19 mouse cellular contexts compared by ENCODE assay signal in the genomic region with DNA sequence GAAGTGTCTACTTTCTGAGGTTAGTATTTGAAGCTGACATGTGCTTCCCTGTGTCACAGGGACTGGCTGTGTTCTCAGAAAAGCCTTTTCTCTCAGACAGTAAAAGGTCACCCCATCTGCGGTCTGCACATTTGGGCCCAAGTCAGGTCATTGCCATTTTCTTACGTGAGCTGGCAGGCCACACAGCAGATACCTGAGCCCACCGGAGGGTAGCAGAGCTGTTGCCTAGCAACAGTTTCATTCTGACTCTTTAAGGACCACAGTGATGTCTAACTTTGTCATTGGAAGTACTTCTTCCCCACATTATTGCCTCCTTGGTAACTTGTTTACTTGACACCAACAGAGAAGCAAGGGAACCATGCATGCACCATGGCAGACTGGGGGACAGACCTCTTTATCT. TPM values are rescaled to one million over a fixed set of nuclear protein-coding genes. Genes with fewer than 3 reads are reported as not detected.
DNase-seq lines count a peak whose midpoint lies in the region; ATAC-seq lines count a peak whose summit lies in the region.
"Had no signal": no experiment of that assay in that cellular context is flagged by ENCODE, and none has a peak within 500 bp of the region (broad histone marks: within the 10 kb centered on the region; RNA-seq: fewer than 3 reads in every experiment).

No protein-coding gene starts in this region.

- H3K4me1 ChIP-seq in hindbrain, embryonic 13.5 days (replicated peaks) = peaks cover 40% of the 10 kb centered on the region
- peaks cover 12% of the 10 kb centered on the region; the same call in 1 of the 2 replicates for H3K4me1 ChIP-seq in hindbrain, embryonic 14.5 days (replicated peaks; ENCODE audit: control insufficient read depth, insufficient read depth, low read length)
- H3K4me1 ChIP-seq in midbrain, embryonic 13.5 days (replicated peaks) = peaks cover 43% of the 10 kb centered on the region
- H3K4me1 ChIP-seq in midbrain, embryonic 11.5 days (ENCODE audit: control insufficient read depth, insufficient read depth, low read length) = peaks cover 14% of the 10 kb centered on the region
- peaks cover 21% of the 10 kb centered on the region for H3K4me1 ChIP-seq in midbrain, embryonic 15.5 days

- H3K9ac ChIP-seq in hindbrain, embryonic 13.5 days = no peak overlapping the region
- H3K9ac ChIP-seq in hindbrain, embryonic 14.5 days = no peak overlapping the region
- H3K9ac ChIP-seq in midbrain, embryonic 13.5 days (replicated peaks) = no peak overlapping the region
- H3K9ac ChIP-seq in midbrain, embryonic 11.5 days (ENCODE audit: low read length) = no peak overlapping the region
- H3K9ac ChIP-seq in midbrain, embryonic 15.5 days = no peak overlapping the region

- no peaks in the 10 kb centered on the region for H3K36me3 ChIP-seq in hindbrain, embryonic 13.5 days
- H3K36me3 ChIP-seq in hindbrain, embryonic 14.5 days (replicated peaks; ENCODE audit: control insufficient read depth, insufficient read depth) = no peaks in the 10 kb centered on the region
- no peaks in the 10 kb centered on the region for H3K36me3 ChIP-seq in midbrain, embryonic 13.5 days
- H3K36me3 ChIP-seq in midbrain, embryonic 11.5 days (ENCODE audit: control insufficient read depth, insufficient read depth, low read length) = no peaks in the 10 kb centered on the region
- H3K36me3 ChIP-seq in midbrain, embryonic 15.5 days (replicated peaks) = no peaks in the 10 kb centered on the region
- H3K36me3 ChIP-seq: embryonic facial prominence, embryonic 10.5 days; heart, embryonic 10.5 days had no signal

- H3K4me3 ChIP-seq in hindbrain, embryonic 13.5 days = no peak overlapping the region
- no peak overlapping the region for H3K4me3 ChIP-seq in hindbrain, embryonic 14.5 days (replicated peaks; ENCODE audit: low read length)
- H3K4me3 ChIP-seq in midbrain, embryonic 13.5 days (replicated peaks) = no peak overlapping the region
- H3K4me3 ChIP-seq in midbrain, embryonic 11.5 days (ENCODE audit: low read depth, low read length) = no peak overlapping the region
- no peak overlapping the region for H3K4me3 ChIP-seq in midbrain, embryonic 15.5 days
- H3K4me3 ChIP-seq: embryonic facial prominence, embryonic 10.5 days; heart, embryonic 10.5 days had no signal

- no peaks in the 10 kb centered on the region for H3K27me3 ChIP-seq in hindbrain, embryonic 13.5 days
- H3K27me3 ChIP-seq in hindbrain, embryonic 14.5 days (ENCODE audit: control insufficient read depth, insufficient read depth, low read length) = no peaks in the 10 kb centered on the region
- H3K27me3 ChIP-seq in midbrain, embryonic 13.5 days = no peaks in the 10 kb centered on the region
- H3K27me3 ChIP-seq in midbrain, embryonic 11.5 days (ENCODE audit: control insufficient read depth, insufficient read depth, low read length) = no peaks in the 10 kb centered on the region
- H3K27me3 ChIP-seq in midbrain, embryonic 15.5 days (replicated peaks) = no peaks in the 10 kb centered on the region
- H3K27me3 ChIP-seq: CH12.LX, Patski had no signal

- no peak for ATAC-seq in hindbrain, embryonic 13.5 days (ENCODE audit: low FRiP score)
- no peak for ATAC-seq in hindbrain, embryonic 14.5 days (ENCODE audit: low FRiP score)
- no peak for ATAC-seq in midbrain, embryonic 13.5 days
- no peak for ATAC-seq in midbrain, embryonic 11.5 days (ENCODE audit: low FRiP score)
- peak; percentile 50; the same call in 1 of the 2 replicates for ATAC-seq in midbrain, embryonic 15.5 days (replicated peaks)
- ATAC-seq: activated CD4-positive, CD25-positive, alpha-beta regulatory T cell, adult 4 months; forebrain, embryonic 14.5 days; Patski had no signal

- no peak for DNase-seq in hindbrain, embryonic 14.5 days (ENCODE audit: low spot score)
- no peak for DNase-seq in midbrain, embryonic 11.5 days (ENCODE audit: low spot score, missing footprints)
- DNase-seq in liver = no peak
- no peak for DNase-seq in adrenal gland, postnatal 4 days (ENCODE audit: low spot score in 2 of 2)
- DNase-seq: adrenal gland, postnatal 14 days; cerebellum, adult 2 months; cerebellum, postnatal 10 days; heart, adult 18-20 months; heart, postnatal 10 days; heart, postnatal 4 days had no signal

- no peaks in the 10 kb centered on the region for H3K9me3 ChIP-seq in hindbrain, embryonic 13.5 days
- H3K9me3 ChIP-seq in hindbrain, embryonic 14.5 days (ENCODE audit: control insufficient read depth, low read length) = no peaks in the 10 kb centered on the region
- no peaks in the 10 kb centered on the region for H3K9me3 ChIP-seq in midbrain, embryonic 13.5 days
- no peaks in the 10 kb centered on the region for H3K9me3 ChIP-seq in midbrain, embryonic 11.5 days (ENCODE audit: control insufficient read depth, low read length)
- H3K9me3 ChIP-seq in midbrain, embryonic 15.5 days = no peaks in the 10 kb centered on the region
- H3K9me3 ChIP-seq: heart, embryonic 10.5 days had no signal

- 0 out of 2 replicates have a peak overlapping the region, but pooled peaks have one; percentile 2 for H3K27ac ChIP-seq in hindbrain, embryonic 13.5 days
- H3K27ac ChIP-seq in hindbrain, embryonic 14.5 days = no peak overlapping the region
- H3K27ac ChIP-seq in midbrain, embryonic 13.5 days = peak overlapping the region; percentile 26; the same call in 1 of the 2 replicates
- no peak overlapping the region for H3K27ac ChIP-seq in midbrain, embryonic 11.5 days (ENCODE audit: low read depth, low read length)
- H3K27ac ChIP-seq in midbrain, embryonic 15.5 days = peak overlapping the region; percentile 62
- H3K27ac ChIP-seq: embryonic facial prominence, embryonic 10.5 days; heart, embryonic 10.5 days had no signal

- H3K4me2 ChIP-seq in hindbrain, embryonic 13.5 days = no peak overlapping the region
- no peak overlapping the region for H3K4me2 ChIP-seq in hindbrain, embryonic 14.5 days (replicated peaks)
- no peak overlapping the region for H3K4me2 ChIP-seq in midbrain, embryonic 13.5 days (replicated peaks)
- H3K4me2 ChIP-seq in midbrain, embryonic 11.5 days = no peak overlapping the region
- H3K4me2 ChIP-seq in midbrain, embryonic 15.5 days = no peak overlapping the region

- WGBS in hindbrain, embryonic 13.5 days = 49% methylated on average over 3 of the region's 3 CpGs
- 49% methylated on average over 3 of the region's 3 CpGs for WGBS in hindbrain, embryonic 14.5 days
- 58% methylated on average over 3 of the region's 3 CpGs for WGBS in midbrain, embryonic 13.5 days
- WGBS in midbrain, embryonic 11.5 days = 76% methylated on average over 3 of the region's 3 CpGs
- WGBS in midbrain, embryonic 15.5 days = 53% methylated on average over 3 of the region's 3 CpGs

RNA-seq across cellular contexts. Expression of a gene that starts 41.0 kb away (rescaled TPM):
- polyA plus RNA-seq in hindbrain, embryonic 13.5 days (2015; fragmentation: Nextera tagmentation; extraction: Ambion mirVana) = 69.7 and 76.9 TPM in 2 replicates
- polyA plus RNA-seq in hindbrain, embryonic 14.5 days (2014; fragmentation: Nextera tagmentation; extraction: Ambion mirVana) = 68.2 and 75.3 TPM in 2 replicates
- polyA plus RNA-seq in midbrain, embryonic 13.5 days (2015; fragmentation: Nextera tagmentation; extraction: Ambion mirVana) = 71.3 and 75.7 TPM in 2 replicates
- polyA plus RNA-seq in midbrain, embryonic 11.5 days (2014; fragmentation: Nextera tagmentation; extraction: Ambion mirVana) = 40.4 and 43.0 TPM in 2 replicates
- 79.2 and 85.6 TPM in 2 replicates for polyA plus RNA-seq in midbrain, embryonic 15.5 days (2015; fragmentation: Nextera tagmentation; extraction: Ambion mirVana)
- 10 to 100 TPM; 21.0 to 21.1 TPM for total RNA-seq in adrenal gland, postnatal 4 days (2021)

RNA-seq across cellular contexts. Expression of a gene that starts 42.3 kb away (rescaled TPM):
- 41.9 and 44.0 TPM in 2 replicates for polyA plus RNA-seq in hindbrain, embryonic 13.5 days (2015; fragmentation: Nextera tagmentation; extraction: Ambion mirVana)
- 39.1 and 41.3 TPM in 2 replicates for polyA plus RNA-seq in hindbrain, embryonic 14.5 days (2014; fragmentation: Nextera tagmentation; extraction: Ambion mirVana)
- 43.8 and 46.0 TPM in 2 replicates for polyA plus RNA-seq in midbrain, embryonic 13.5 days (2015; fragmentation: Nextera tagmentation; extraction: Ambion mirVana)
- polyA plus RNA-seq in midbrain, embryonic 11.5 days (2014; fragmentation: Nextera tagmentation; extraction: Ambion mirVana) = 35.9 and 37.8 TPM in 2 replicates
- 46.4 and 46.7 TPM in 2 replicates for polyA plus RNA-seq in midbrain, embryonic 15.5 days (2015; fragmentation: Nextera tagmentation; extraction: Ambion mirVana)
- total RNA-seq in adrenal gland, postnatal 4 days (2021) = 10 to 100 TPM; 37.7 to 42.1 TPM

Comparison
In these comparisons a context has a peak if more than half of its experiments do, and no peak if none do; other contexts are left out.
1. H3K27ac ChIP-seq: peak in hindbrain, embryonic 13.5 days (single experiment), midbrain, embryonic 13.5 days (single experiment) and midbrain, embryonic 15.5 days (single experiment); none in hindbrain, embryonic 14.5 days (single experiment) and midbrain, embryonic 11.5 days (single experiment).